Mouse (Mus musculus) natural killer cell, adult 2 months (primary cell): ENCODE results near the gene Fkbp1a.

Source experiments
- DNase-seq, 2 experiments: peaks; one replicate each; pipeline ENCODE4 v3.0.0; 2022; ENCODE audit warnings: low spot score in 2 of 2

Fkbp1a gene

GRCm38 (mm10) chr2:151608435-151608834 is 66.2 kb downstream of the Fkbp1a start:
- DNase-seq, result no peak

- no peak for DNase-seq
These were observed 67.7 kb downstream of the Fkbp1a start for GRCm38 (mm10) chr2:151609974-151610373.
